Mouse (Mus musculus) liver, embryonic 16.5 days (tissue): ENCODE measurements at regions not wholly inside any gene's neighbourhood (a gene's known extent, or its start where the extent isn't known, plus 50 kb on each side); places are given as distances from the start of the nearest gene placed in this dataset.
A peak's percentile ranks its signal among the peaks of the same experiment; 100 is the strongest.

Source experiments
- ATAC-seq: fragments of 200-750 bp; cut with Nextera tagmentation; 2 replicates; pipeline ENCODE4 v1.8.0; 2017; ENCODE audit warnings: low read depth, mild to moderate bottlenecking, moderate number of reproducible peaks, moderate library complexity
- H3K27ac ChIP-seq: fragments of 300-500 bp; sonication (generic); 2 replicates; pipeline ENCODE4 v1.5.1; 2014; ENCODE audit warnings: mild to moderate bottlenecking, low read length
- H3K27me3 ChIP-seq: fragments of 300-500 bp; sonication (generic); 2 replicates; pipeline ENCODE4 v1.6.1; 2014; ENCODE audit warnings: low read depth, low read length, mixed read lengths; ENCODE audit not compliant: control insufficient read depth, insufficient read depth
- H3K36me3 ChIP-seq: fragments of 300-500 bp; sonication (generic); 2 replicates; pipeline ENCODE4 v1.6.1; 2014; ENCODE audit warnings: mild to moderate bottlenecking; ENCODE audit not compliant: control insufficient read depth, insufficient read depth
- H3K4me1 ChIP-seq: fragments of 300-500 bp; sonication (generic); 2 replicates; pipeline ENCODE4 v1.6.1; 2014; ENCODE audit warnings: low read depth, low read length, mixed read lengths; ENCODE audit not compliant: control insufficient read depth
- H3K4me2 ChIP-seq: fragments of 300-500 bp; sonication (generic); 2 replicates; pipeline ENCODE4 v1.6.1; 2014; ENCODE audit warnings: low read depth, low read length, mixed read lengths
- H3K4me3 ChIP-seq: fragments of 300-500 bp; sonication (generic); 2 replicates; pipeline ENCODE4 v1.5.1; 2014; ENCODE audit warnings: low read depth, mild to moderate bottlenecking, low read length
- H3K9ac ChIP-seq: fragments of 300-500 bp; sonication (generic); 2 replicates; pipeline ENCODE4 v1.6.1; 2014; ENCODE audit warnings: low read depth, low read length
- H3K9me3 ChIP-seq: fragments of 300-500 bp; sonication (generic); replicated peaks from 2 replicates; pipeline ENCODE4 v1.6.1; 2016; ENCODE audit warnings: low read length; ENCODE audit not compliant: control insufficient read depth
- WGBS: fragments of 180-500 bp; shearing (Covaris S2); extraction: QIAGEN DNeasy Blood & Tissue Kit; methylation state at CpG from one replicate; pipeline ENCODE4 v1.1.7; 2014; ENCODE audit not compliant: insufficient replicate concordance; 5-methylcytosine and 5-hydroxymethylcytosine counted together

GRCm38 (mm10) chr15:68620417-68621214 lies 2119.9 kb upstream of the Lrrc6 start:
- Histone ChIP-seq H3K4me3 (no peak overlapping the region), H3K36me3 (no peaks in the 10 kb centered on the region), H3K27me3 (no peaks in the 10 kb centered on the region), H3K4me2 (no peak overlapping the region), H3K9ac (no peak overlapping the region), H3K9me3 (no peaks in the 10 kb centered on the region), H3K27ac (no peak overlapping the region), H3K4me1 (no peaks in the 10 kb centered on the region)
- WGBS: 51% methylated on average over 6 of the region's 6 CpGs
- no peak for ATAC-seq

- Histone ChIP-seq H3K9me3 (no peaks in the 10 kb centered on the region), H3K4me3 (no peak overlapping the region), H3K36me3 (no peaks in the 10 kb centered on the region), H3K9ac (no peak overlapping the region), H3K4me2 (no peak overlapping the region), H3K27ac (no peak overlapping the region), H3K27me3 (no peaks in the 10 kb centered on the region), H3K4me1 (no peaks in the 10 kb centered on the region)
- WGBS: 42% methylated on average over 8 of the region's 8 CpGs
- ATAC-seq: peak; percentile 30; the same call in 1 of the 2 replicates
Observed at GRCm38 (mm10) chr15:68606110-68606791, 2105.5 kb upstream of the Lrrc6 start.

GRCm38 (mm10) chr15:68605478-68605877 lies 2104.8 kb upstream of the Lrrc6 start:
- Histone ChIP-seq H3K27me3 (no peaks in the 10 kb centered on the region), H3K4me3 (no peak overlapping the region), H3K4me1 (no peaks in the 10 kb centered on the region), H3K36me3 (no peaks in the 10 kb centered on the region), H3K4me2 (no peak overlapping the region), H3K27ac (no peak overlapping the region), H3K9ac (no peak overlapping the region), H3K9me3 (no peaks in the 10 kb centered on the region)
- no peak for ATAC-seq
- 15% methylated on average over 2 of the region's 2 CpGs for WGBS

DNA sequence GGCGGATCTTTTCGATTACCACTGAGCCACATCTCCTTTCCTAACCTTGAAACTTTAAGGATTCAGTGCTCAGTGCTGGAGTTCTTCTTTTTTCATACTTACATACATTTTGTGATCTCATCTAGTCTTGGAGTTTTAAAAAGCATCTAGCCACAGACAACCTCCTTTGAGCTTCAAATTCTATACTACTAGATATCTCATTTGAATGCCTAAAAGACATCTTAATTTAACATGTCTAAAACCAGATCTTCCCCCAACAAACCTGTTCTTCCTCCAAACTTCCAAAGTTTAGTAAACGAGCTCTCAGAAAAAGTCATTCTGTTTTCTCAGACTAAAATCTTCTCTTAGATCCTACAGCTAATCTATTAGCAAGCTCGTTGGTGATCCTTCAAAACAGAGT lies 2081.5 kb upstream of the Lrrc6 start:
- Histone ChIP-seq H3K9me3 (no peaks in the 10 kb centered on the region), H3K36me3 (no peaks in the 10 kb centered on the region), H3K27ac (no peak overlapping the region), H3K9ac (no peak overlapping the region), H3K4me1 (no peaks in the 10 kb centered on the region), H3K27me3 (no peaks in the 10 kb centered on the region), H3K4me3 (no peak overlapping the region), H3K4me2 (no peak overlapping the region)
- WGBS: 54% methylated on average over 4 of the region's 4 CpGs
- no peak for ATAC-seq

GRCm38 (mm10) chr15:68579486-68579885 lies 2078.8 kb upstream of the Lrrc6 start:
- 66% methylated on average over 2 of the region's 2 CpGs for WGBS
- Histone ChIP-seq H3K9me3 (no peaks in the 10 kb centered on the region), H3K27ac (no peak overlapping the region), H3K9ac (no peak overlapping the region), H3K4me2 (no peak overlapping the region), H3K4me3 (no peak overlapping the region), H3K4me1 (no peaks in the 10 kb centered on the region), H3K36me3 (no peaks in the 10 kb centered on the region), H3K27me3 (no peaks in the 10 kb centered on the region)
- no peak for ATAC-seq

- ATAC-seq: no peak
- H3K27ac ChIP-seq: no peak overlapping the region
- WGBS: 49% methylated on average over 3 of the region's 3 CpGs
Observed at GRCm38 (mm10) chr15:68560654-68561053, 2059.9 kb upstream of the Lrrc6 start.

DNA sequence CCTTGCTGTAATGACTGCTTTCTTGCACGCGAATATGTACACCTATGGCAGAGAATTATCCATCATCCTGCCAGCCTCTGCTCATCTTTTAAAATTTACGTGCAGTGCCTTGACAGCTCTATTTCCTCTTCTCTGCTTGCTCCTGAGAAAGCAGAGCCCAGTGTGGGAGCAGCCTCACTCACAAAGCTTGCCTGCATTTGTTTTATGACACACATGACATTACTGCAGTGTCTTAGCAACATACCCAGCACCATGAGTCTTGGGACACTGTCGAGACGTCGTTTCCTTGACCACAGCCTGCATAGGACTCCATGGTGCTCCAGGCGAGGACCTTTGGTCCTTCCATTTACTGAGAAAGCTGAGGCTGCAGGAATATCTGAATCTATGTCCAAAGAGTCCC lies 2055.4 kb upstream of the Lrrc6 start:
- ATAC-seq: no peak
- no peak overlapping the region for H3K9ac ChIP-seq
- no peak overlapping the region for H3K27ac ChIP-seq
- no peaks in the 10 kb centered on the region for H3K9me3 ChIP-seq
- H3K27me3 ChIP-seq: no peaks in the 10 kb centered on the region
- 64% methylated on average over 7 of the region's 7 CpGs for WGBS
- H3K36me3 ChIP-seq: no peaks in the 10 kb centered on the region
- no peak overlapping the region for H3K4me2 ChIP-seq
- no peaks in the 10 kb centered on the region for H3K4me1 ChIP-seq
- H3K4me3 ChIP-seq: no peak overlapping the region

More at GRCm38 (mm10) chr15:68560654-68561053, 2059.9 kb upstream of the Lrrc6 start:
- no peak overlapping the region for H3K4me3 ChIP-seq
- no peaks in the 10 kb centered on the region for H3K36me3 ChIP-seq
- H3K9ac ChIP-seq: no peak overlapping the region
- H3K4me2 ChIP-seq: no peak overlapping the region
- H3K9me3 ChIP-seq: no peaks in the 10 kb centered on the region
- H3K27me3 ChIP-seq: no peaks in the 10 kb centered on the region
- H3K4me1 ChIP-seq: no peaks in the 10 kb centered on the region

DNA sequence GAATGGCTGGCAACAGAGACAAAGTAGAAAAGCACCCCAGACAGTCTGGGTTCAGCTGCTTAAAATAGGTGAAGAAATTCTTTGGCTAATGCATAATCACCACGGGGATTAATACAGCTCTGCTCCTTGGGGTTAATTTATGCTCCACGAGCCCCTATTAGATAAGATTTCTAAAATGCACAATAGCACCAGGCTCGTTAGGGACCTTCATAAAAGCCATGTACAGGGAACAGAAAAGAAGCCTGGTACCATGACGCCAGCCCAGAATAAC lies 2035.3 kb upstream of the Lrrc6 start:
- Histone ChIP-seq H3K9ac (no peak overlapping the region), H3K4me2 (no peak overlapping the region), H3K27ac (no peak overlapping the region), H3K4me1 (no peaks in the 10 kb centered on the region), H3K4me3 (no peak overlapping the region), H3K9me3 (no peaks in the 10 kb centered on the region), H3K36me3 (no peaks in the 10 kb centered on the region), H3K27me3 (no peaks in the 10 kb centered on the region)
- ATAC-seq: no peak
- WGBS: 42% methylated on average over 4 of the region's 4 CpGs

DNA sequence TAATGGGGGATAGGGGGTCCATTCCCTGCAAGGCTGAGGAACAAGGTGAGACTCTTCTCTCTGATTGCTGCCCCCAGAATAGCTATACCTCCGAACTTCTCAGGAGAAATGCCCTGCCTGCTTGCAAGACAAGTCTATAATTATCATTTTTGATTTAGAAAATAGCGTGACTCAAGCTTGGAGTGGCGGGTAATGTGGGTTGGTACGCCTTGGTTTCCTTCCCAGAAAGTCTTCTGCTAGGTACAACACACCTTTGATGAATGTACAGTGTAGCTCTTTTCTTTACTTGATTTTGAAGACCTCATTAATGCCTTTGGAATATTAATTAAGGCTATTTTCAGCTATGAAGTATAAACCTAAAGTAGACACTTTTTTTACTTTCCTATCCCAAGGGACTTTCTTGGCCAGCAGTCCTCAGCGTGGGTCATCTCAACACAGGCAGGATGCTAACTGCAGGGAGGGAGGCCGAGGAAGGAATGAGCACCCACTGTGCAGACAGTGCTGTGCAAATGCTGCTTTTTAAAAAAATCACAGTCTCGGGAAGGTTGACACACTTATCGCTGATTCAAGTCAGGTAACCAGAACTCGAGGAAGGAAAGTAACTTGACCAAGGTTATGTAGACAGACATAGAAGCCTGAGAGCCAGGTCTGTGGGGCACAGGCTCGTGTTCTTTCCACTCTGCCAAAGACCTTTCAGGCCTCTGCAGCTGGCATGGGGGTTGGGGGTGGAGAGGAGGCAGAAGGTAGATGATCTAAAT lies 2034.8 kb upstream of the Lrrc6 start:
- Histone ChIP-seq H3K9me3 (no peaks in the 10 kb centered on the region), H3K36me3 (no peaks in the 10 kb centered on the region), H3K27ac (no peak overlapping the region), H3K27me3 (no peaks in the 10 kb centered on the region), H3K4me2 (no peak overlapping the region), H3K9ac (no peak overlapping the region), H3K4me1 (no peaks in the 10 kb centered on the region), H3K4me3 (no peak overlapping the region)
- ATAC-seq: no peak
- 52% methylated on average over 10 of the region's 10 CpGs for WGBS
